Mouse (Mus musculus) liver, postnatal 0 days (tissue): Measurements from ENCODE around the gene Vamp8.

Experiments
- CTCF ChIP-seq: sonication (generic); IDR thresholded peaks from 2 replicates; pipeline ENCODE4 v1.5.1; 2016; ENCODE audit warnings: antibody characterized with exemption, low read depth
- EP300 ChIP-seq: IDR thresholded peaks from 2 replicates; pipeline ENCODE4 v1.6.1; 2016; ENCODE audit warnings: antibody characterized with exemption, low read depth, mild to moderate bottlenecking

DNA sequence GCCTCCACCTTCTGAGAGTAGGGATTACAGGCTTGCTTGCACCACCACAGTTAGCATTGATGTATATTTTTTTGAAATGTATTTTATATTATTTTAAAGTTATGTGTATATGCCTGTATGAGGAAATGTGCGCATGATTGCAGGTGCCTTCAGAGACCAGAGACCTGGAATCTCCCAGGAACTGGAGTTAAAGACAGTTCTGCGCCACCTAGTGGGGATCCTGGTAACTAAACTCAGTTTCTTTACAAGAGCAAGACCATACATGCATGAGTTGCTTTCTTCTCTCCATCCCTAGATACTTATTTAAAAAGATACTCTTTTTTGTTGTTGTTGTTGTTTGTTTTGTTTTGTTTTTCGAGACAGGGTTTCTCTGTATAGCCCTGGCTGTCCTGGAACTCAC is 19.1 kb upstream of the Vamp8 start:
- TF ChIP-seq EP300 (no peak), CTCF (peak; percentile 81)
